Mouse (Mus musculus): ENCODE data around the gene C130060K24Rik. TPM values are rescaled to one million over a fixed set of nuclear protein-coding genes. Genes with fewer than 3 reads are reported as not detected.
A peak's percentile ranks its signal among the peaks of the same experiment; 100 is the strongest.

Gene C130060K24Rik
- total and polyA plus RNA-seq, 3 experiments: not detected

GRCm38 (mm10) chr6:65348255-65348654 lies 32.6 kb upstream of the C130060K24Rik start:
- TF ChIP-seq TCF12 (IDR thresholded peaks at IDR 0.05; ENCODE audit: low read depth, low read length) (no peak), POLR2A (IDR thresholded peaks at IDR 0.05; ENCODE audit: low read depth, low read length) (no peak), USF2 (conservative IDR thresholded peaks at IDR 0.05; ENCODE audit: low read depth, low read length) (no peak), KAT2A (IDR thresholded peaks at IDR 0.05; ENCODE audit: insufficient replicate concordance, low read length) (no peak), MAFK (IDR thresholded peaks at IDR 0.05; ENCODE audit: insufficient replicate concordance, low read length) (no peak), JUND (conservative IDR thresholded peaks at IDR 0.05; ENCODE audit: low read depth, low read length) (no peak), ZC3H11A (IDR thresholded peaks at IDR 0.05; ENCODE audit: low read depth, low read length) (no peak), NELFE (IDR thresholded peaks at IDR 0.05; ENCODE audit: low read depth, low read length) (no peak), TBP (conservative IDR thresholded peaks at IDR 0.05; ENCODE audit: low read depth, low read length) (no peak), CHD2 (IDR thresholded peaks at IDR 0.05; ENCODE audit: low read length) (no peak), HCFC1 (IDR thresholded peaks at IDR 0.05; ENCODE audit: low read depth, low read length) (no peak), EP300 (IDR thresholded peaks at IDR 0.05; ENCODE audit: low read length) (no peak)
- Histone ChIP-seq H3K4me1 (ENCODE audit: control insufficient read depth in 1 of 2, insufficient read depth in 2 of 2) (no peaks in the 10 kb centered on the region), H3K4me3 (replicated peaks in 1 of 3; ENCODE audit: low read depth in 2 of 3, low read length in 2 of 3, poor library complexity in 1 of 3) (no peak overlapping the region), H3K27me3 (replicated peaks) (no peaks in the 10 kb centered on the region), H3K36me3 (replicated peaks in 1 of 2; ENCODE audit: control insufficient read depth in 1 of 2, insufficient read depth in 1 of 2, low read length in 1 of 2) (no peaks in the 10 kb centered on the region), H3K9me3 (replicated peaks; ENCODE audit: low read length) (no peaks in the 10 kb centered on the region), H3K27ac (ENCODE audit: insufficient read depth, low read depth) (no peak overlapping the region), H3K4me2 (ENCODE audit: insufficient read depth, low read depth, poor library complexity, severe bottlenecking) (peak overlapping the region; percentile 98), H3K79me2 (replicated peaks; ENCODE audit: control insufficient read depth, extremely low read depth, insufficient read depth, poor library complexity, severe bottlenecking) (no peaks in the 10 kb centered on the region), H3K9ac (ENCODE audit: insufficient read depth, low read depth) (peak overlapping the region; percentile 40; the same call in 1 of the 2 replicates)
- in situ Hi-C loops (cut with MboI; ENCODE audit: low pct_ligation_motif_present, low pct_unique_long_range_greater_than_20kb, low sequenced_read_pairs): no loop called here
- dilution Hi-C loops (cut with MboI; ENCODE audit: extremely low pct_ligation_motif_present, extremely low pct_unique_long_range_greater_than_20kb, low sequenced_read_pairs): no loop called here
- DNase-seq (ENCODE audit: extremely low read depth): no peak

DNA sequence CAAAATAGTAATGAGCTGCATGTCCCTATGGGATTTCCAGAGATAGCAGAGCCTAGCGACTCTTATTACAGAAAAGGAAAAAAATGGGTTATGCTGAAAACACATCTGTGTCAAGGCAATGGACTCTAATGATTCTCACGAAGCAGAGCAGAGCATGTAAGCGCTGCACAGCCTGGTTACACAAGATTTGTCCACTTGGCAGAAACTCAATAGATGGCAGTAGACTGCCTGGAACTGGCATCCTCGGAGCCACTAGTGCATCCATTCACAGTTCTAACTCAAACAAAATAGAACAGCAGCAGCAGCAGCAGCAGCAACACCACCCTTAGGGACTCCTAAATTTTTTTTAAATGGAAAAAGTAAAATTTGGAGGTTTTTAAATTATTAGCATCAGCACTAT lies 29.3 kb upstream of the C130060K24Rik start:
- in situ Hi-C loops (cut with MboI; ENCODE audit: low pct_ligation_motif_present, low pct_unique_long_range_greater_than_20kb, low sequenced_read_pairs): loop anchor here (25.0 kb wide), 1 partner anchor 214 kb away; the partner anchor contains the start of gene Hpgds
- dilution Hi-C loops (cut with MboI; ENCODE audit: extremely low pct_ligation_motif_present, extremely low pct_unique_long_range_greater_than_20kb, low sequenced_read_pairs): no loop called here
- H3K4me3 ChIP-seq (replicated peaks in 1 of 3; ENCODE audit: low read depth in 2 of 3, low read length in 2 of 3, poor library complexity in 1 of 3): no peak overlapping the region

More for the DNA sequence above, 29.3 kb upstream of the C130060K24Rik start:
- TF ChIP-seq CTCF (conservative IDR thresholded peaks at IDR 0.05 in 1 of 2, IDR thresholded peaks at IDR 0.05 in 1 of 2; ENCODE audit: low read depth in 2 of 2, low read length in 2 of 2): peak in 1 of 2 experiments; percentile 24; a peak in 1 of 4 replicates
- no peak for TF ChIP-seq MEF2A (IDR thresholded peaks at IDR 0.05; ENCODE audit: borderline replicate concordance, low read depth, low read length)
- TF ChIP-seq CHD1 (IDR thresholded peaks at IDR 0.05; ENCODE audit: low read depth, low read length): no peak
- no peak for TF ChIP-seq JUN (IDR thresholded peaks at IDR 0.05; ENCODE audit: insufficient read depth, low read depth, low read length)
- no peak for TF ChIP-seq E2F4 (IDR thresholded peaks at IDR 0.05; ENCODE audit: insufficient replicate concordance, low read depth, low read length)
- TF ChIP-seq NELFE (IDR thresholded peaks at IDR 0.05; ENCODE audit: low read depth, low read length): no peak
- no peak for TF ChIP-seq UBTF (IDR thresholded peaks at IDR 0.05; ENCODE audit: low read depth, low read length)
- no peak for TF ChIP-seq IRF4 (IDR thresholded peaks at IDR 0.05; ENCODE audit: low read depth, low read length)
- peak; percentile 18 for TF ChIP-seq RAD21 (IDR thresholded peaks at IDR 0.05; ENCODE audit: low read depth, low read length)
- H3K9ac ChIP-seq (ENCODE audit: insufficient read depth, low read depth): no peak overlapping the region
- H3K9me3 ChIP-seq (replicated peaks; ENCODE audit: low read length): no peaks in the 10 kb centered on the region
- no peaks in the 10 kb centered on the region for H3K36me3 ChIP-seq (replicated peaks in 1 of 2; ENCODE audit: control insufficient read depth in 1 of 2, insufficient read depth in 1 of 2, low read length in 1 of 2)
- H3K4me1 ChIP-seq (ENCODE audit: control insufficient read depth in 1 of 2, insufficient read depth in 2 of 2): no peaks in the 10 kb centered on the region
- DNase-seq (ENCODE audit: extremely low read depth): no peak
- no peak overlapping the region for H3K27ac ChIP-seq (ENCODE audit: insufficient read depth, low read depth)
- H3K79me2 ChIP-seq (replicated peaks; ENCODE audit: control insufficient read depth, extremely low read depth, insufficient read depth, poor library complexity, severe bottlenecking): no peaks in the 10 kb centered on the region
- H3K4me2 ChIP-seq (ENCODE audit: insufficient read depth, low read depth, poor library complexity, severe bottlenecking): no peak overlapping the region
- no peaks in the 10 kb centered on the region for H3K27me3 ChIP-seq (replicated peaks)
